ENCODE assay signal across 15 mouse cellular contexts in genomic region chr11:30176111-30176510, GRCm38 (mm10).
DNase-seq lines count a peak whose midpoint lies in the region; ATAC-seq and TF ChIP-seq lines count a peak whose summit lies in the region.
"Had no signal": no experiment of that assay in that cellular context is flagged by ENCODE, and none has a peak within 500 bp of the region (broad histone marks: within the 10 kb centered on the region; RNA-seq: fewer than 3 reads in every experiment).

No protein-coding gene starts in this region.

- peak overlapping the region; percentile 63 for H3K27ac ChIP-seq in kidney, adult 2 months (ENCODE audit: insufficient read depth, low read depth, low read length)
- H3K27ac ChIP-seq in kidney, embryonic 14.5 days (ENCODE audit: low read depth, low read length) = no peak overlapping the region
- H3K27ac ChIP-seq in intestine, postnatal 0 days (ENCODE audit: low read depth, low read length) = peak overlapping the region; percentile 41
- H3K27ac ChIP-seq: hindbrain, postnatal 0 days; liver, embryonic 12.5 days; lung, embryonic 15.5 days; stomach, embryonic 15.5 days had no signal

- DNase-seq in kidney, adult 2 months = peak; percentile 51
- peak; percentile 10 for DNase-seq in testis, postnatal 14 days (ENCODE audit: low spot score)
- no peak for DNase-seq in testis, postnatal 10 days (ENCODE audit: low spot score)
- no peak for DNase-seq in cerebellum, postnatal 14 days
- DNase-seq in lung, postnatal 10 days = no peak
- DNase-seq: cerebellum, adult 11-12 months; spleen, adult 18-20 months; thymus, postnatal 36 days had no signal

- no peak overlapping the region for H3K4me3 ChIP-seq in kidney, adult 2 months (ENCODE audit: insufficient read depth, low read depth, low read length)
- H3K4me3 ChIP-seq in kidney, embryonic 14.5 days (ENCODE audit: low read length) = no peak overlapping the region
- no peak overlapping the region for H3K4me3 ChIP-seq in intestine, postnatal 0 days (ENCODE audit: low read depth, low read length)
- H3K4me3 ChIP-seq: erythroblast, embryonic 14.5 days; liver, embryonic 12.5 days; lung, embryonic 15.5 days; stomach, embryonic 15.5 days had no signal

- no peak for ATAC-seq in kidney, embryonic 14.5 days (ENCODE audit: low FRiP score, low TSS enrichment)
- no peak for ATAC-seq in intestine, postnatal 0 days
- ATAC-seq: hindbrain, postnatal 0 days; liver, embryonic 12.5 days had no signal

- 27% methylated on average over 3 of the region's 3 CpGs for WGBS in kidney, adult 2 months
- WGBS in kidney, embryonic 14.5 days = 55% methylated on average over 3 of the region's 3 CpGs
- 45% methylated on average over 3 of the region's 3 CpGs for WGBS in intestine, postnatal 0 days

- H3K36me3 ChIP-seq in kidney, adult 2 months (ENCODE audit: control insufficient read depth, insufficient read depth, low read length) = no peaks in the 10 kb centered on the region; the same call in 1 of the 2 replicates
- no peaks in the 10 kb centered on the region for H3K36me3 ChIP-seq in kidney, embryonic 14.5 days (ENCODE audit: control insufficient read depth, insufficient read depth, low read length)
- 0 out of 2 replicates have a peak, but pooled peaks cover 5% of the 10 kb centered on the region for H3K36me3 ChIP-seq in intestine, postnatal 0 days (ENCODE audit: control insufficient read depth, insufficient read depth)
- H3K36me3 ChIP-seq: liver, embryonic 12.5 days; lung, embryonic 15.5 days; stomach, embryonic 15.5 days had no signal

- TF ChIP-seq POLR2A in kidney, adult 2 months (IDR thresholded peaks at IDR 0.05; ENCODE audit: low read depth, low read length) = no peak

- peaks cover 31% of the 10 kb centered on the region for H3K4me1 ChIP-seq in kidney, adult 2 months (ENCODE audit: control insufficient read depth, insufficient read depth, low read length)
- H3K4me1 ChIP-seq in kidney, embryonic 14.5 days (ENCODE audit: control insufficient read depth, insufficient read depth, low read length) = peaks cover 15% of the 10 kb centered on the region
- H3K4me1 ChIP-seq in intestine, postnatal 0 days (replicated peaks; ENCODE audit: control insufficient read depth, insufficient read depth, low read length) = 0 out of 2 replicates have a peak, but pooled peaks cover 18% of the 10 kb centered on the region

- no peak overlapping the region for H3K9ac ChIP-seq in kidney, embryonic 14.5 days (ENCODE audit: low read depth, low read length)
- no peak overlapping the region for H3K9ac ChIP-seq in intestine, postnatal 0 days (ENCODE audit: low read depth, low read length)
- H3K9ac ChIP-seq: liver, embryonic 12.5 days; lung, embryonic 15.5 days; stomach, embryonic 15.5 days had no signal

- no peaks in the 10 kb centered on the region for H3K9me3 ChIP-seq in kidney, embryonic 14.5 days (ENCODE audit: control insufficient read depth, low read length)
- H3K9me3 ChIP-seq in intestine, postnatal 0 days (ENCODE audit: control insufficient read depth) = no peaks in the 10 kb centered on the region
- H3K9me3 ChIP-seq: liver, embryonic 12.5 days; lung, embryonic 15.5 days; stomach, embryonic 15.5 days had no signal

- H3K4me2 ChIP-seq in kidney, embryonic 14.5 days (replicated peaks; ENCODE audit: low read depth, low read length) = no peak overlapping the region
- H3K4me2 ChIP-seq in intestine, postnatal 0 days (replicated peaks; ENCODE audit: low read depth) = no peak overlapping the region
- H3K4me2 ChIP-seq: liver, embryonic 12.5 days; lung, embryonic 15.5 days; stomach, embryonic 15.5 days had no signal

- H3K27me3 ChIP-seq in kidney, adult 2 months (replicated peaks; ENCODE audit: control insufficient read depth, insufficient read depth, low read length) = no peaks in the 10 kb centered on the region
- no peaks in the 10 kb centered on the region for H3K27me3 ChIP-seq in kidney, embryonic 14.5 days (ENCODE audit: control insufficient read depth, insufficient read depth, low read length)
- no peaks in the 10 kb centered on the region for H3K27me3 ChIP-seq in intestine, postnatal 0 days (replicated peaks; ENCODE audit: control insufficient read depth, insufficient read depth, low read length)
- H3K27me3 ChIP-seq: liver, embryonic 12.5 days; lung, embryonic 15.5 days; stomach, embryonic 15.5 days had no signal

- TF ChIP-seq CTCF in kidney, adult 2 months (conservative IDR thresholded peaks at IDR 0.05; ENCODE audit: insufficient read depth, insufficient read length, low read depth, low read length) = no peak
- no peak for TF ChIP-seq CTCF in intestine, postnatal 0 days (IDR thresholded peaks at IDR 0.05; ENCODE audit: low read depth)

Comparison
In these comparisons a context has a peak if more than half of its experiments do, and no peak if none do; other contexts are left out.
1. DNase-seq: peak in kidney, adult 2 months (single experiment) and testis, postnatal 14 days (single experiment); none in testis, postnatal 10 days (single experiment), cerebellum, postnatal 14 days (0 of 2) and lung, postnatal 10 days (single experiment).